Mouse (Mus musculus): ENCODE measurements at regions not wholly inside any gene's neighbourhood (a gene's known extent, or its start where the extent isn't known, plus 50 kb on each side); places are given as distances from the start of the nearest gene placed in this dataset.

- DNase-seq: peak; percentile 86
These were observed 203.5 kb downstream of the Icos start for GRCm38 (mm10) chr1:61181099-61181821.

GRCm38 (mm10) chr1:61187381-61188100, 209.8 kb downstream of the Icos start:
- no peak for DNase-seq

GRCm38 (mm10) chr1:61190921-61191320, 213.2 kb downstream of the Icos start:
- no peak for DNase-seq

GRCm38 (mm10) chr1:61198549-61199062, 220.9 kb downstream of the Icos start:
- DNase-seq: no peak

- DNase-seq: no peak
These were observed 223.3 kb downstream of the Icos start for GRCm38 (mm10) chr1:61201006-61201405.

- no peak for DNase-seq
These were observed 224.4 kb downstream of the Icos start for GRCm38 (mm10) chr1:61202079-61202478.

GRCm38 (mm10) chr1:61203170-61203569, 225.4 kb downstream of the Icos start:
- DNase-seq: peak; percentile 11

- DNase-seq: no peak
These were observed 225.9 kb downstream of the Icos start for GRCm38 (mm10) chr1:61203612-61204011.

GRCm38 (mm10) chr1:61205137-61205536, 227.4 kb downstream of the Icos start:
- no peak for DNase-seq

GRCm38 (mm10) chr1:61206861-61207380, 229.2 kb downstream of the Icos start:
- no peak for DNase-seq

- no peak for DNase-seq
These were observed 230.7 kb downstream of the Icos start for GRCm38 (mm10) chr1:61208386-61208785.

GRCm38 (mm10) chr1:61221131-61221530, 243.4 kb downstream of the Icos start:
- no peak for DNase-seq

GRCm38 (mm10) chr1:61228942-61229341, 251.2 kb downstream of the Icos start:
- DNase-seq: no peak

GRCm38 (mm10) chr1:61233001-61233400, 255.3 kb downstream of the Icos start:
- no peak for DNase-seq

- no peak for DNase-seq
These were observed 256.0 kb downstream of the Icos start for GRCm38 (mm10) chr1:61233476-61234297.

- no peak for DNase-seq
These were observed 256.6 kb downstream of the Icos start for GRCm38 (mm10) chr1:61234298-61234682.

GRCm38 (mm10) chr1:61236511-61236910, 258.8 kb downstream of the Icos start:
- no peak for DNase-seq

GRCm38 (mm10) chr1:61238668-61239067, 260.9 kb downstream of the Icos start:
- no peak for DNase-seq

GRCm38 (mm10) chr1:61257561-61257960, 279.8 kb downstream of the Icos start:
- DNase-seq: no peak

- DNase-seq: no peak
These were observed 285.7 kb downstream of the Icos start for GRCm38 (mm10) chr1:61263466-61263865.

- no peak for DNase-seq
These were observed 288.0 kb downstream of the Icos start for GRCm38 (mm10) chr1:61265706-61266127.

GRCm38 (mm10) chr1:61273843-61274242, 296.1 kb downstream of the Icos start:
- no peak for DNase-seq

- no peak for DNase-seq
These were observed 296.5 kb downstream of the Icos start for GRCm38 (mm10) chr1:61274244-61274643.
